Mouse (Mus musculus) limb, embryonic 12.5 days (tissue): ENCODE results near the gene Bfar. TPM values are rescaled to one million over a fixed set of nuclear protein-coding genes. Genes with fewer than 3 reads are reported as not detected.
"Not testable (repeated sequence)": the region's sequence is repeated elsewhere in the genome, so short reads cannot be mapped to it uniquely, and the experiment has no call there.

ENCODE experiments used
- ATAC-seq: fragments of 200-750 bp; cut with Nextera tagmentation; 2 replicates; pipeline ENCODE4 v1.8.0; 2017; ENCODE audit warnings: low read depth, moderate TSS enrichment; ENCODE audit not compliant: insufficient number of reproducible peaks, insufficient read depth, low FRiP score, low TSS enrichment
- H3K27ac ChIP-seq: fragments of 300-500 bp; sonication (generic); 2 replicates; pipeline ENCODE4 v1.5.1; 2016; ENCODE audit warnings: mild to moderate bottlenecking, moderate library complexity
- H3K27me3 ChIP-seq: fragments of 300-500 bp; sonication (generic); 2 replicates; pipeline ENCODE4 v1.6.1; 2016; ENCODE audit warnings: mild to moderate bottlenecking, moderate library complexity
- H3K36me3 ChIP-seq: fragments of 300-500 bp; sonication (generic); 2 replicates; pipeline ENCODE4 v1.6.1; 2016; ENCODE audit warnings: mild to moderate bottlenecking, moderate library complexity
- H3K4me1 ChIP-seq: fragments of 300-500 bp; sonication (generic); replicated peaks from 2 replicates; pipeline ENCODE4 v1.6.1; 2016
- H3K4me2 ChIP-seq: fragments of 300-500 bp; sonication (generic); 2 replicates; pipeline ENCODE4 v1.6.1; 2016; ENCODE audit warnings: mild to moderate bottlenecking, moderate library complexity
- H3K4me3 ChIP-seq: fragments of 300-500 bp; sonication (generic); replicated peaks from 2 replicates; pipeline ENCODE4 v1.5.1; 2016; ENCODE audit warnings: mild to moderate bottlenecking
- H3K9ac ChIP-seq: fragments of 300-500 bp; sonication (generic); replicated peaks from 2 replicates; pipeline ENCODE4 v1.6.1; 2016; ENCODE audit warnings: mild to moderate bottlenecking, moderate library complexity
- H3K9me3 ChIP-seq: fragments of 300-500 bp; sonication (generic); 2 replicates; pipeline ENCODE4 v1.6.1; 2016; ENCODE audit warnings: mild to moderate bottlenecking, moderate library complexity
- WGBS: fragments of 180-500 bp; shearing (Covaris S2); methylation state at CpG from one replicate; pipeline ENCODE4 v1.1.7; 2016; 5-methylcytosine and 5-hydroxymethylcytosine counted together
- polyA plus RNA-seq: library from polyadenylated mRNA; unstranded; fragments of >200 nt; fragmentation: Nextera tagmentation; extraction: Ambion mirVana; gene quantifications from 2 replicates; pipeline ENCODE4 v1.2.1, GENCODE M21; 2016

Gene Bfar
- polyA plus RNA-seq, 1 experiment from 2014 or later: 44.5 TPM

- peaks cover 11% of the 10 kb centered on the region; the same call in 1 of the 2 replicates for H3K27me3 ChIP-seq
- not testable (repeated sequence) for ATAC-seq, H3K4me2 ChIP-seq, H3K9ac ChIP-seq, H3K4me1 ChIP-seq, H3K9me3 ChIP-seq, H3K27ac ChIP-seq, H3K4me3 ChIP-seq, H3K36me3 ChIP-seq
- 31% methylated on average over 10 of the region's 10 CpGs for WGBS
Measured at GRCm38 (mm10) chr16:13748813-13749212, 77.2 kb downstream of the Bfar start.

GRCm38 (mm10) chr16:13749306-13749705, 77.6 kb downstream of the Bfar start:
- whole genome bisulfite sequencing: 52% methylated on average over 5 of the region's 5 CpGs
- no peak for ATAC-seq
- peaks cover 11% of the 10 kb centered on the region; the same call in 1 of the 2 replicates for H3K27me3 ChIP-seq

GRCm38 (mm10) chr16:13749981-13750380, 78.3 kb downstream of the Bfar start:
- Histone ChIP-seq H3K4me2 (no peak overlapping the region), H3K4me1 (peaks cover 3% of the 10 kb centered on the region; the same call in 1 of the 2 replicates), H3K9ac (no peak overlapping the region), H3K36me3 (no peaks in the 10 kb centered on the region), H3K27ac (no peak overlapping the region), H3K4me3 (no peak overlapping the region), H3K9me3 (no peaks in the 10 kb centered on the region), H3K27me3 (peaks cover 11% of the 10 kb centered on the region; the same call in 1 of the 2 replicates)
- ATAC-seq: no peak
- WGBS: 59% methylated on average over 3 of the region's 3 CpGs

More at GRCm38 (mm10) chr16:13749306-13749705, 77.6 kb downstream of the Bfar start:
- Histone ChIP-seq H3K27ac (no peak overlapping the region), H3K36me3 (no peaks in the 10 kb centered on the region), H3K9ac (no peak overlapping the region), H3K4me2 (no peak overlapping the region), H3K9me3 (no peaks in the 10 kb centered on the region), H3K4me1 (no peaks in the 10 kb centered on the region), H3K4me3 (no peak overlapping the region)

- ATAC-seq: no peak
- Histone ChIP-seq H3K9me3 (no peaks in the 10 kb centered on the region), H3K9ac (no peak overlapping the region), H3K4me2 (no peak overlapping the region), H3K4me1 (peaks cover 5% of the 10 kb centered on the region; the same call in 1 of the 2 replicates), H3K36me3 (no peaks in the 10 kb centered on the region), H3K27me3 (peaks cover 11% of the 10 kb centered on the region; the same call in 1 of the 2 replicates), H3K4me3 (no peak overlapping the region), H3K27ac (no peak overlapping the region)
- 93% methylated on average over 13 of the region's 13 CpGs for WGBS
Measured at GRCm38 (mm10) chr16:13750626-13751025, 79.0 kb downstream of the Bfar start.

Other genes with a start within 250 kb of the Bfar start
- gene Parn, start 3.7 kb upstream of the Bfar start, polyA plus RNA-seq: 41.4 and 44.8 TPM in 2 replicates
- gene 3110001I22Rik, start 71 bp downstream of the Bfar start, polyA plus RNA-seq: 7.3 and 8.5 TPM in 2 replicates
- not detected in 2 replicates for gene Pla2g10, start 59.1 kb downstream of the Bfar start, polyA plus RNA-seq
- gene Rrn3, start 108.8 kb downstream of the Bfar start, polyA plus RNA-seq: 75.8 and 82.8 TPM in 2 replicates
- 183 and 184 TPM in 2 replicates for gene Ntan1, start 147.0 kb downstream of the Bfar start, polyA plus RNA-seq
- 97.9 and 100 TPM in 2 replicates for gene Pdxdc1, start 231.3 kb downstream of the Bfar start, polyA plus RNA-seq
- 2.5 and 3.7 TPM in 2 replicates for gene Mpv17l, start 231.3 kb downstream of the Bfar start, polyA plus RNA-seq